Mouse (Mus musculus): ENCODE measurements at regions not wholly inside any gene's neighbourhood (a gene's known extent, or its start where the extent isn't known, plus 50 kb on each side); places are given as distances from the start of the nearest gene placed in this dataset.

GRCm38 (mm10) chr15:67626704-67627287 lies 1126.1 kb upstream of the Lrrc6 start:
- TF ChIP-seq POLR2A (IDR thresholded peaks at IDR 0.05; ENCODE audit: insufficient read depth, low read depth, low read length) (no peak), CTCF (IDR thresholded peaks at IDR 0.05; ENCODE audit: insufficient read depth, low read depth, low read length) (no peak)
